Mouse (Mus musculus) MEL-GATA-1-ER (cell line): ENCODE measurements around the gene Sh3bgrl2.

Experiments used
- DNase-seq: peaks from one replicate; pipeline ENCODE4 v3.0.0-alpha.2; 2012; ENCODE audit warnings: low read depth; ENCODE audit errors: extremely low read depth

Sh3bgrl2 gene

DNA sequence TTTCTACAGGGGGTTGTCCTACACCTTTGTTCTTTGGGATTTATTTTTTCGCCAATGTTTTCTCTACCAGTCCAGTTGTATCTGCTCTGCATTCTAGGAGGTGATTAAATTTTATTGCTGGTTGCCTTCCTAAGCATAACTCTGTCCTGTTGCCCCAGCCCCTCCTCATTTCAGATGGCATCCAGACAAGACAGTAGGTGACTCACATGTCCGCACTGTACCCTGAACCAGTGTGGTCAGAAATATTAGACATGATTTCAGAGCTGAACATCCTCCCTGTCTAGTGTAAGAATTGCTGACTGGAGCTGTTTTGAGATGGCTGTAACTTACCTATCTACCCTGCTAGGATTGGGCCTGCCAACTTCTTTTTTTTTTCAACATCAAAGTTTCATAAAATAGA, 40.9 kb downstream of the Sh3bgrl2 start:
- no peak for DNase-seq

DNA sequence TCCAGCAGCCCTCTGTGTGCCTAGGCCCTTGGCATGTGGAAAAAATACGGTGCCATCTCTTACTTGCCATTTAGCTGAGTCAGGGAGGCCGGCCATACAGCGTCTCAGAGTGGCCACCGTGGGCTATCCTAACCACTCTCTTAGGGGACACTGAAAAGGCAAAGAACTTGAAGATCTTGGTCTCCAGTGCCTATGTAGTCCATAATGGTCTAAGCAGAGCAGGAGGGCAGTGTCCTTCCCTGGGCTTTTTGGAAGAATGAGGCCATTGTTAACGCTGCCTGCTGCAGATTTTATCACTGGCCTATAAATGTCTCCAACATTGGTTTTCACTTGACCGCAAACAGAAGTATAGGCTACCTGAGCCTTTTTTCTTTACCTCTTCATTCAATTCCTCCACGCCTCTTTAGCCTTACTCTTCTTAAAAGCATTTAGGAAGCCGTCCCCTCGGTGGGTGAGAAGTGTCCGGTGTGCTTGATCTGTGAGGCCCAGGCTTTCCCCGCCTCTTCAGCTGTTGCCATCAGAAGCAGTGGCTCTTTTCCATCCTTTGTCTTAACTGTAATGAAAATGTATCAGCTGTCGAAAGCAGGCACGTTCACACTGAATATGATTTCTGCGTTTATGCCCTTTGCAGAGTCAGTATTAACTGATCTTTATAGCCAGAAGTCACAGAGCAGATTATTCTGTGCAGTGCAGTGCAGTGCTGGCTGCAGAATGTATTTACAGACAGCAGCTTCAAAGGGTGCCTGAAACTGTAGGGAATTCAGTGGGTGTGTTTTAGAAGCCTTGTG, 41.7 kb downstream of the Sh3bgrl2 start:
- no peak for DNase-seq

DNA sequence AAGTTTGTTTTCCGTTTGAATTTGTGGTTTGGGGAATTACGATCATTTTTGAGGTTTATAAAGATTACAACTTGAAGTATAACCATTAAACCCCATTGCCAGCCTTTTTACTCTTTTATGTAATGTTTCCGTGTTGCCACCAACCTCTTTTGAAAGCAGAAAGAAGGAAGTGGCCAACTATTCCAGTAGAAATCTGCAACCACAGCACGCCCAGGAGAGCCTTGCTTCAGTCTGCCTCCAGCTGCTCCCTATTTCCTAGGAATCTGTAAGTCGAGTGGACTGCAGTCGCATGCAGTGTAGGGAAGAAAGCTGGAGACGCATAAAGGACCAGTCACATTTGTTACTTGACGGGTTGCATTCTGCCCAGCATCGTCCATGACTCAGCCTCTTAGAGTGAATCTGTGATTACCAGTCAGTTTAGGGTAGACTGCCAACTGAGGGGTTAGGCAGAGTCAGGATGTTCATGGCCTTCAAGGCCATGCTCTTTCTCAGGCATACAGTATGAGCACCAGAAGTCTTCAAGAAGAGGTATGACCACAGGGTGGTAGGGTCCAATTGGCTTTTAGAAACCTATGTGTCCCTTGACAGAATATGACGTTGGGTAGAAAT, 43.8 kb downstream of the Sh3bgrl2 start:
- DNase-seq, result no peak

DNA sequence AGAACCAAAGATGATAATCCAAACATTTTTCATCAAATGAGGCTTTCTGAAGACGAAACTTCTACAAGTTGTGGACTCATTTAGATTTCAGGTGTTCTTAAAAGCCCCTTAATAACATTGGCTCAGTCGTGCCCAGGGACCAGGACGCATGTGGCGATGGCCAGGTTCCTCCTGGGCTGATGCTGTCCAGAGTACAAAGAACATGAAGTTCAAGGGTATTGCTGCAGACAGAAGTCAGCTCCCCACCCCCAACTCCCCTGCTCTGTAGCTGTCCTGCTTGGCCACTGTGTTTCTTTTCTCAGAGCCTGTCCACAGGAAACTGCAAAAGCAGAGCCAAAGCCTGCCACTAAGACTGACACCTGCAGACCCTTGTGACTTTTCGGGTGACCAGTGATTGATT, 45.7 kb downstream of the Sh3bgrl2 start:
- no peak for DNase-seq

DNA sequence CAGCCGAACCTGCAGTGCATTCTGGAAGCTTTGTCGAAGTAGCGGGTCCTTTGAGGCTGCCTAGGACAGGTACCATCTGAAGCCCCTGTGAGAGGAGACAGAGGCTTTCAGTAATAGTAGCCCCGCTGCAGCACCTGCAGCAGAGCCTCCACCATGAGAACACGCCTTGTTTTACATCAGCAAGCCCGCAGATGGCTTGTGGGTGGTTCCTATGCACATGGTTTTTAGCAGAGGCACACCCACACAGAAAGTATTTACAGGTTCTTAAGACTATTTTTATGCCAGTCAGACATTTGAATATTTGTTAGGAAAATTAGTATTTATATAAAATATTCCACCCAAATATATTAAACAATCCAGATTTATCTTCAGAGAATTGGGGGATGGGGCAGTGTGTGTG, 48.0 kb downstream of the Sh3bgrl2 start:
- no peak for DNase-seq

DNA sequence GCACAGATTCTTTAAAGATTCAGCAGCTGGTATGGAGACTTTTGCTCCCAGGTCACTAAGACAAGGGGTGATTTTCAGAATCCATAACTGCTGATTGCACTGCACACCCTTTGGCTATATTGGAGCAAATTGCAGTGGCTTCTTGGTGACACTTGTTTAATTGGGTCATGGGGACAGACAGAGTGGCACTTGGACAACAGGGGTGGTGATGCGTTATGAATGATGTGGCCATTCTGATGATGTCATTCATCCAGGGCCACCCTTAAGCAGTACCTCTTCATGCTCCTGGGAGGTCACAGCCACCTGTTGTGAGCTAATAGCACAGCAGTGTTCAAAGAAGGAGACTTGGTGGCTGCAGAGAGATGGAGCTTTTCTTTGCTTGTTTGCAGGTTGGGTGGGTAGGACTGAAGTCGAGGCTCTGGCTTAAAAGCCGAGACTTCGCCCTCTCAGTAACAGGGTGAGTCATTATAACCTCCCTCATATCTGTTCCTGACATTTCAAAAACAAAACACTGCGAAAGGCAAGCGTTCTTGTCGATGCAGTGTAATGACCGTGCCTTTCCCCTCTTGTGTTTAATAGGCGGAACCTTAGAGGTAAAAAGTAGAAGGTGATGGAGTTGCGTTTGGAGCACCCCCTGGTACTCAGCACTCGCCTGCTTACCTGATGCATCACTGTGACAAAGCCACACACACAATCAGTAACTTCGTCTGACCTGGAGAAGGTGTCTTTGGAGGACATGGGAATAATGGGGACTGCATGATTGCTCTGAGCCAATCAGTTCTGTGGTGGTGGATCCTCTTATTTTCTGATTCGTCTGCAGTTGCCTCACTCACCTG, 48.7 kb downstream of the Sh3bgrl2 start:
- DNase-seq, result no peak

DNA sequence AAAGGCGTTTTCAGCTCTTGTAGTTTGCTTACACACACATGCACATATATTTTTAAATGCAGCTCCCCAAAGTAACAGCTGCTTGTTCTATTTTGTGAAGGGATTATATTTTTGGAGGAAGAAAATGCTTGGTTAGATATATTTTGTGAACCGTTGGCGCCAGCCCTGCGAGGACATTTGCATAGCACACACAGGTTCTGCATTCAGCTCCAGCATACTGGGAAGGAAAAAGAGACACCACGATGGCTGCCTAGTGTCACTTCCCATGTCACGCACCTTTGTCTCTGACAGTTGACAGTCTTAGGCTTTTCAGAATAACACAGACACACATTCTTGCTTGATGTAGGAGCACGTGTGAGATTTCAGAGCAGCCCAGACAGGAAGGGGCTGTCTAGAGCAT, 49.9 kb downstream of the Sh3bgrl2 start:
- DNase-seq, result no peak

DNA sequence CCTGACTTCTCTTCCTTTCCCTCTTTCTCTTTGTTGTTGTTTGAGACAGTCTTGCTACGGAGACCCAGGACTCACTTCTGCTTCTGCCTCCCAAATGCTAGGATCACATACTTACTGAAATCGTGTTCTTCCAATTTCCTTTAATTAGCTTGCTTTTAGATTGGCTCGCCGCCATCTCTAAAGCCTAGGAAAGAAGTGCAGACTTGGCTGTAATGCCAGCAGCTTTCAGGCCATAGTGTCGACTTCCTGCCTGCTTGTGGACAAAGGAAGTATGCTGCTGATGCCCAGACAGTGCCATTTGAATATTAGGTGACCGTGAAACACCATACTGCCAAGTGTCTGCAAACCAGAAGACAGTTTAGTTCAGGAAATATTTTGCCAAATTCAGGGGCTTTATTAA, 51.4 kb downstream of the Sh3bgrl2 start:
- no peak for DNase-seq

DNA sequence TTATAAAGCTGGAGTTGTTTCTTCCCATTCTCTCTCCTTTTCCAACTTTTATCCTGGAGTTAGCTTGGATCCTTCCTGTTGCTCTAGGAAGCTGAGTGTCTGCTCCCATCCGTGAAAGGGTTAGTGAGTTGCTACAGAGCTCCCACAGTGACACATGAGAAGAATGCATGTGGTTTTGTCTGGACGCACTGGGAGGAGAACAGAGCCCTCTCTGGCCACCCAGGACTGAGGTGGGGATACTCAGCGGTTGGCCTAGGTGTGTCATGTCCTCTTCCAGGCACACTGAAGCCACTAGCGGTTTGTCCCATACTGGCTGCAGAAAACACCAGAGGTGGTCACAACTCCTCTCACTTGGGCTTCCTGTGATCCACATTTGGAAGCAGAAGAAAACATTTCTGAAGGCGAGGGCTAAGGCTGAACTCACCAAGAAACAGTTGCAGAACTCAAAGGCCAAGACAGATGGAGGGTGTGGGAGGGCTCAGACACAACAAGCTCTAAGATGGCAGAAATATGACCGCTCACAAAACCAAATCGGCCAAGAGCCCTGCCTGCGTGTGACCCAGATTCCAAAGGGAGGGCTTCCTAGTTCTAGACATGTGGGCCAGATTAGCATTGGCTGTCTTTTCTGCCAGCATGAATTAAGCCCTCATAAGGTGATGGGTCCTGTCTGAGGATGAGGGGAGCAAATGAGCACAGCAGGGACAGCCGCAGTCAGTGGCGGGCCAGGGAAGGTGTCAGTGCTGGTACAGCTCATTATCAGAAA, 52.3 kb downstream of the Sh3bgrl2 start:
- no peak for DNase-seq

DNA sequence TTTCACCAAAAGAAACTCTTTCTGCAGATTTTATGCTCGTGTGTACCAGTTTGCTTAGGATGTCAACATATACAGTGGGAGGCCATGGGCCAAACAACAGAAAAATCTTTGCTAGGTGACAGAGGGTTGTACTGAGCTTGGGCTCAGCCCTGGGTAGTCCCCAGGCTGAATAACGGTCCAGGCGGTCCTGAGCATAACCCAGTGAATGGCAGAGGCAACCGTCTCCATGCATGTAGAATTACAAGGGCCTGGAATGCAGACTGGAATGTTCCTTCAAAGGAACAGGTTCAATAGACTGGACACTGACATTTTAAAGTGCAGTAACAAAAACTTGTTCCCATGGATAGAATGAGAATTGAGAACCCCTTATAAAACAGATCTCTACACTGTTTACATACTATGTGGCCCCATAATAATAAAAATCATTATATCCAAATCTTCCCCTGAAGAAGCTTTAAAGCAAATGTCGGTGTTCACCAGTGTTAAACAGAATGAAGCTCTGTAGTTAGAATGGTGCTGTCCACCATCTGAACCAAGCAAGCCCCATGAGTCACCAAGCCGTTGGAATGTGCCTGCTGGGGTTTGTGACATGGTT, 54.1 kb downstream of the Sh3bgrl2 start:
- DNase-seq, result no peak

DNA sequence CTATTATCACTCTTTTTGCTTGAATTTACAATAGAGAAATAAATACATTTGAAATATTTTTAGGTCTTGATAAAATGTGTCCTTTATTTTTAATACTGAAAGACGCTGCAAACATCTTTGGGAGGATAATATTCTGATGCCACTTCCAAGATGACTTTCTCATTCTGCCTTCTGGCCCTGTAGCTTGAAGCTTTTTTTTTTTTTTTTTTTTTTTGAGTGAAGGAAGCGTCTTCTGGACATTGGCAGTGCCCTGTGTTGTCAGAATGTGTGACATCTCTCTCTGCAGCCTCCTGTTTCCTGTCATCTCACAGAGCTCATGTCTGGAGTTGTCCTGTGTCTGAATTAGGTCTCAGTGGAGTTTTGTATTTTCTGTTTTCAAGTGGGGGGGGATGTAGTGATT, 55.0 kb downstream of the Sh3bgrl2 start:
- no peak for DNase-seq

DNA sequence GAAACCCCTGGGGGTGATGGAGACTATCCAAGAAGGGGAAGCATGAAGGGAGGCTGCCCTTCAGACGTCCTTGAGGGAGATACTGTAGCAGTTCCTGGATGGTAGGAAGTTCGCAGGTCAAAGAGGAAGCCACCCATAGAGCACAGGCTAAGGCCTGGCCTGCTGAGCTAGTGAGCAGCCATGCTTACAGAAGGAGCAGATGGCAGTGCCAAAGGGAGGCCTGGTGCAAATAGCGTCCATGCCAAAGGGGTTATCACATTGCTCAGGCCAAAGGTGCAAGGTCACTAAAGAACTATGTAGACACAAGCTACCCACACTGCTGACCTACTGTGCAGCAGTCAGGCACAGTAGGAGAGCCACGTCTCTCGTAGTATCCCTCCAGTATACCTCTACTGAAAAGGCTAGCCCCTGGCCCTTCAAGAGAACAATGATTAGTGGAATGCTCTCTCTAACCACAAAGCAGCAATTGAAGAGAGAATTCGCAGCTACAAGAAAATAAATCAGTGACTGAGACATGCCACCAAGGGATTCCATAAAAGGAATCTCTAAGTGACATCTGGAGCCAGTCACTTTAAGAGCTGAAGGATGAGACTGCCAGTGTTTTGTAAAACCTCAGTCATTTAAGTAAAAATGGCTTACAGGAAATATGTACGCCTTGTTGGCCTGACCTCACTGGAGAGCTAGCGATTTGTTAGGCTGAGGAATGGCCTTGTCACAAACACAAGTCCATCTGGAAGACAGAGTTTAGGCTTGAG, 57.9 kb downstream of the Sh3bgrl2 start:
- DNase-seq, result no peak

DNA sequence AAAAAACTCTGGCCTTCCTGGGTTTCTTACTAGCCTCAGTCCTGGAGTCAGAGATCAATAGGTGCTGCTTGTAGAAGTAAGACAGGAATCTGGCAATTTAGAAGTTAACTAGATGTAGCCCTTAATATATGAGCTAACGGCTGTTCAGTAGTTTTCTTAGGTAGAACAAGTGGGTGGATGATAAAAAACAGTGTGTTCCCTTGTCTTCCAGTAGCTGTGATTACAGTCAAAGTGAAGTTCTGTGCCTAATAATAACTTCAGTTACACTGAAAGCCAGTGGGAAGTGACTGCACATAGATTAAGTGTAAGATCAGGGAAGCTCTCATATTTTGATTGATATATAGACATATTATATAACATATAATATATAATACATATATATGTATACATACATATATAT, 60.0 kb downstream of the Sh3bgrl2 start:
- DNase-seq, result no peak

DNA sequence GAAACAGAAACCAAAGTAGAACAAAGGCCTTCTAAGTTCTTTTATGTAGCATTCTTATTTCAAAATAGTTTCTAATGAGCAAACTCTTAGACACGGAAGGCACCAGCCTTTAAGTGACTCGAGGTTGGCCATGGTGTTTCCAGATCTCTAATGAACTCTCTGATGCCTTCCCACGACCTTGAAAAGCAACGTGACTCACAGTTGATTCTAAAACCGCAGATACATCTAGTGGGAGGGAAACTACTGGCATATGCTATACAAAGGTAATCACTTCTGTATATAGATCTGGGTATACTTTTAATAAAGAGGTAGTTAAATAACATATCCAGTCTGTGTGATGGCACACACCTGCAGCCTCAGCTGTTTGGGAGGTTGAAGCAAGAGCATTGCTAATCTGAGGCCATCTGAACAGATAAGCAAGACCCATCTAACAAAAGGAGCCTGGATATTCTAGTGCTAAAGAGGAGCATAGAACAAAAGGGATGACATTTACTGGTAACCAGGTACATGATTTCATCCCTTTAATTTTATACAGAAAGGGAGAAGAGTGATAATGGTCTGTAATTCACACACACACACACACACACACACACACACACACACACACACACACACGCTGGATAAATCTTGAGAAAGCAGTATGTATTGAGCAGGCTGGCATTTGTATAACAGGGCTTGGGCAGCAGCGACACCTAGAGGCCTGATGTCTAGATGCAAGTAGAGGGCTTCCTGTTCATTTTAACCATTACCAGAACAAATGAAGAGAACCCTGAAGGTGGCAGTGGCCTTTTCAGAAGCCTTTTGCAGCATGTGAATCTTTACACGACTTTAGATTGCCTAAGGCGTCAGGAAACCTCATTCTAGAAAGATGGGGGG, 61.5 kb downstream of the Sh3bgrl2 start:
- peak; percentile 12 for DNase-seq

DNA sequence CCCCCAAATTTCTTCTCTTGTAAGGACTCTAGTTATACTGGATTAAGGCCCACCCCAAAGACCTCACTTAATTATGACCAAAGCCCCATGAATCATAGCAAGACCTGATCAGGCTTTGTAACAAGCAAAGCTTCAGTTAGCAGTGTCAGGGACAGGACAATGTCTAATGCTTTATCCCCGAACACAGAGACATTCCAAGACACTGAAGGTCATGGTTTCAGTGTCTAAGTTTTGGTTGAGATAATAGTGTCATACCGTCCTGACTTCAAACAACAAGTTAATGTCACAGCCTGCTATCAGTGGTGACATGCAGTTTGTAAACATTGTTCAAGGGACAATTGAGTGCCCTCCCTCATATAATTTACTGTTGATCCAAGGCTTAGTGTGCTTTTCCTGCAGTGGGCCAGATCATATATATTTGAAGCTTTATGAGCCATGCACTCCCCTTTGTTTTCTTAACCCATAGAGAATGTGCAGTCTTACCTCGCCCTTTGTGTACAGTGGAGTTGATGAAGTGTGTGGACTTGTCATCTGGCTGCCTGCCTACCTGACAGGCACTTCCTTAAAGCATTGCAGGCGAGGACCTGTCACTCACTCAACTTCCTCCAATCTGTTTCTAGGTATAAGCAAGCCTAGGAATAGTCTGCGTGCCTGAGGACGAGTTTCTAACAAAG, 67.9 kb downstream of the Sh3bgrl2 start:
- no peak for DNase-seq

DNA sequence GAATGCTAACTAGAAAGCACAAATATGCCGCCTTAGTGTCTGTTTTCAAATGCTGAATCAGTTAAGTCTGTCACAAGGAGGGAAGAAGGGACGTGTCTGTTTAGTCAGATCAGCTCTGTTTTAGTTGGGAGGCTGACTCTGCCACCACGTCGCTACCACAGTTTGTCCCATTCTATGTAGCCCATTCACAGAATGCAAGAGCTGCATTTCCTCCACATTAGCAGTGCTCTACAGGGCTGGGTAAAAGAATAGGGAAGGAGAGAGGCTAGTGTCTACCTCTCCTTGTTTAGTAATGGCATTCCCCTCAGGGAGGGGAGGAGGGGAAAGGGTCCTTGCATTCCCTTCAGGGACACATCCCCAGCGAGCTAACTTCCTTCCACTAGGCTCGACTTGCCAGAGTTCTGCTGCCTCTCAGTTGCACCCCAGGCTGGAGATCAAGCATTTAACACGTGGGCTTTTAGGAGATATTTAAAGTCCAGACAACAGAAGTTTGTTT, 68.5 kb downstream of the Sh3bgrl2 start:
- DNase-seq, result no peak

DNA sequence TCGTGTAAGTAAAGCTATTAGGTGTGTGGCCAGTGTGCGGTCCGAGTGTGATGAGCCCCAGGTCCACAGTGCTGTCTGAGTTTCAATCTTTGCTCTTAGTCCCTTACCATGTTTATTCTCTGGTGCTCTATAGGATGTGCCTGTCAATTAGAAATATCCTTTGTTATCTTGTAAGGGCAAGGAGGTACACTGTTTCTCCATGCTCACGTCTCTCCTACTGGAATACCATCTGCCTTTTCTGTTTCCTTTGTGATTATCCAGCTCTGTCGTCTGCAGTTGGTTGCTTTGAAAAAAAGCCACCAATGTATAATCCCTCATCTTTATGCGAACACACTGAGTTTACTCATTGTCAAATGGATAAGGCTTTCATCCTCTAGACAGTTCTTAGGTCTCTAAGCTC, 75.3 kb downstream of the Sh3bgrl2 start:
- no peak for DNase-seq

DNA sequence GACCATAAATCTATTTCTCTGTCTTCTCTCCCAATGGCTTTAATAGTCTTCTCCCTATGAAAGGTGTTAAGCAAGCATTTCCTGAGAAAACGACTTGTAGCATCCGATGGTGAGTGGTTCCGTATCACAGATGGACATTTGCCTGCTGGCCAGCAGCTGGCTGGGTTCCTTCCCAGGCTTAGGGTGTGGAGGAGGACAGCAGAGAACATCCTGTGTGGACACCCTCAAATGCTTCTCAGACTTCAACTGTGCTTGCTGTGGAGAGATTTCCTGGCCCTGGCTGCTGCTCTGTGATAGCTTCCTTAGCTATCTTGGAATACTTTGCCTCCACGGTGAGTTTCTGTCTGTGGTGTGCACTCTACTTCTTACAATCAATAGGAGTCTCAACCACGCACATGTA, 76.1 kb downstream of the Sh3bgrl2 start:
- DNase-seq, result no peak

DNA sequence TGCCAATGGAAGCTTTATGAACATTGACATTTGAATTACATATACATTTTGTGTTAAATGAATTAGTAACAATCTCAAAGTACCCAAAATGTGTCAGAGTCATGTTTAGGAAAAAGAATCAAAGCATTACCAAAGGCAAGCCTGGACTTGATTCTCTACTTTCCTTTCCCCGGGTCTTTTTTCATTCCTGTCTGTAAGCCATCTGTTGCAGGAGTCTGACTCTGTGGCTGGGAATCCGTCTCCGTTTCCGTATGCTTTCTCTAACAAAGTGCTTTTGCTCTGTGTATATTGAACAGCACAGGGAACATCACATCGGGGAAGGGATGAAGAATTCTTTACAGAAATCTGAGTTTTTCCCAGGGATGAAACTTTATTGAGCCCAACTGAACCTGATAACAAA, 77.0 kb downstream of the Sh3bgrl2 start:
- no peak for DNase-seq
